Mouse (Mus musculus): ENCODE data around the gene Zbtb46. TPM values are rescaled to one million over a fixed set of nuclear protein-coding genes. Genes with fewer than 3 reads are reported as not detected.

Gene Zbtb46
- polyA plus RNA-seq, 1 experiment, result 8.3 TPM

- peaks cover 15% of the 10 kb centered on the region for H3K4me1 ChIP-seq (ENCODE audit: control insufficient read depth, insufficient read depth, low read length)
- H3K36me3 ChIP-seq (ENCODE audit: control insufficient read depth, insufficient read depth, low read length), result no peaks in the 10 kb centered on the region
- H3K4me3 ChIP-seq (ENCODE audit: control insufficient read depth, low read depth, low read length), result peak within 1 kb of the TSS; percentile 82
- no peaks in the 10 kb centered on the region for H3K27me3 ChIP-seq (ENCODE audit: control insufficient read depth, insufficient read depth, low read length)
- H3K27ac ChIP-seq (ENCODE audit: control insufficient read depth, insufficient read depth, low read depth, low read length), result peak within 1 kb of the TSS; percentile 28; the same call in 1 of the 2 replicates
- TF ChIP-seq POLR2A (IDR thresholded peaks at IDR 0.05; ENCODE audit: control insufficient read depth, low read depth, low read length) (peak; percentile 24; the same call in 1 of the 2 replicates), CTCF (IDR thresholded peaks at IDR 0.05; ENCODE audit: control insufficient read depth, insufficient read depth, insufficient replicate concordance, low read depth, low read length) (no peak)
Measured at GRCm38 (mm10) chr2:181493156-181493927, 34.1 kb upstream of the Zbtb46 start, which contains the start of gene Abhd16b. TSS of gene Abhd16b (plus strand) at chr2:181493206.

- H3K27me3 ChIP-seq (ENCODE audit: control insufficient read depth, insufficient read depth, low read length), result no peaks in the 10 kb centered on the region
- H3K36me3 ChIP-seq (ENCODE audit: control insufficient read depth, insufficient read depth, low read length), result no peaks in the 10 kb centered on the region
- H3K4me3 ChIP-seq (ENCODE audit: control insufficient read depth, low read depth, low read length), result peak overlapping the region; percentile 77
- no peak overlapping the region for H3K27ac ChIP-seq (ENCODE audit: control insufficient read depth, insufficient read depth, low read depth, low read length)
- TF ChIP-seq POLR2A (IDR thresholded peaks at IDR 0.05; ENCODE audit: control insufficient read depth, low read depth, low read length), result no peak
- peaks cover 12% of the 10 kb centered on the region for H3K4me1 ChIP-seq (ENCODE audit: control insufficient read depth, insufficient read depth, low read length)
Measured at GRCm38 (mm10) chr2:181492206-181492605, 33.0 kb upstream of the Zbtb46 start.

GRCm38 (mm10) chr2:181491432-181492205 is 32.4 kb upstream of the Zbtb46 start:
- H3K4me1 ChIP-seq (ENCODE audit: control insufficient read depth, insufficient read depth, low read length), result peaks cover 12% of the 10 kb centered on the region

GRCm38 (mm10) chr2:181487338-181488277 is 28.4 kb upstream of the Zbtb46 start:
- Histone ChIP-seq H3K4me1 (ENCODE audit: control insufficient read depth, insufficient read depth, low read length) (peaks cover 8% of the 10 kb centered on the region), H3K4me3 (ENCODE audit: control insufficient read depth, low read depth, low read length) (no peak overlapping the region), H3K36me3 (ENCODE audit: control insufficient read depth, insufficient read depth, low read length) (no peaks in the 10 kb centered on the region), H3K27me3 (ENCODE audit: control insufficient read depth, insufficient read depth, low read length) (no peaks in the 10 kb centered on the region), H3K27ac (ENCODE audit: control insufficient read depth, insufficient read depth, low read depth, low read length) (peak overlapping the region; percentile 60)
- TF ChIP-seq CTCF (IDR thresholded peaks at IDR 0.05; ENCODE audit: control insufficient read depth, insufficient read depth, insufficient replicate concordance, low read depth, low read length) (no peak), POLR2A (IDR thresholded peaks at IDR 0.05; ENCODE audit: control insufficient read depth, low read depth, low read length) (no peak)

More at GRCm38 (mm10) chr2:181491432-181492205, 32.4 kb upstream of the Zbtb46 start:
- TF ChIP-seq CTCF (IDR thresholded peaks at IDR 0.05; ENCODE audit: control insufficient read depth, insufficient read depth, insufficient replicate concordance, low read depth, low read length) (no peak), POLR2A (IDR thresholded peaks at IDR 0.05; ENCODE audit: control insufficient read depth, low read depth, low read length) (peak; percentile 33; the same call in 1 of the 2 replicates)
- peak overlapping the region; percentile 77 for H3K4me3 ChIP-seq (ENCODE audit: control insufficient read depth, low read depth, low read length)
- H3K27me3 ChIP-seq (ENCODE audit: control insufficient read depth, insufficient read depth, low read length), result no peaks in the 10 kb centered on the region
- no peak overlapping the region for H3K27ac ChIP-seq (ENCODE audit: control insufficient read depth, insufficient read depth, low read depth, low read length)
- no peaks in the 10 kb centered on the region for H3K36me3 ChIP-seq (ENCODE audit: control insufficient read depth, insufficient read depth, low read length)

DNA sequence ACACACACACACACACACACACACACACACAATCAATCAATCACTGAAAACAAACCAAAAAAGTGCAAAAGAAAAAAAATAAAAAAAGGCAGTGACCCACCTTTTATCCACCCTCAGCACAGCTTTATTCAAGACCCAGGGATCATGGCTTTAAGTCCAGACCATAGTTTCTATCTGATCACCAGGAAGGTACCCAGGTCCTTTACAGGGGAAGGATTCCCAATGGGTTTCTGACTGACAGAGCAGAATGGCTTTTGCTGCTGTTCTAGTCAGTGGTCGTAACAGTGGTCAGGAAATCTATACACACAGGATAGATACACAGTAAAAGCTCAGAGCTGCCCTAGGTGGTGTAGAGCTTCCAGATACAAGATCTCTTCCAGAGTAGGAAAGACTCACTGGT is 26.5 kb upstream of the Zbtb46 start:
- H3K27me3 ChIP-seq (ENCODE audit: control insufficient read depth, insufficient read depth, low read length), result no peaks in the 10 kb centered on the region
- H3K36me3 ChIP-seq (ENCODE audit: control insufficient read depth, insufficient read depth, low read length), result no peaks in the 10 kb centered on the region
- H3K4me3 ChIP-seq (ENCODE audit: control insufficient read depth, low read depth, low read length), result no peak overlapping the region
- no peak overlapping the region for H3K27ac ChIP-seq (ENCODE audit: control insufficient read depth, insufficient read depth, low read depth, low read length)
- H3K4me1 ChIP-seq (ENCODE audit: control insufficient read depth, insufficient read depth, low read length), result peaks cover 6% of the 10 kb centered on the region
- no peak for TF ChIP-seq CTCF (IDR thresholded peaks at IDR 0.05; ENCODE audit: control insufficient read depth, insufficient read depth, insufficient replicate concordance, low read depth, low read length)
- no peak for TF ChIP-seq POLR2A (IDR thresholded peaks at IDR 0.05; ENCODE audit: control insufficient read depth, low read depth, low read length)

GRCm38 (mm10) chr2:181484456-181485233 is 25.4 kb upstream of the Zbtb46 start:
- H3K27me3 ChIP-seq (ENCODE audit: control insufficient read depth, insufficient read depth, low read length), result no peaks in the 10 kb centered on the region
- no peak overlapping the region for H3K27ac ChIP-seq (ENCODE audit: control insufficient read depth, insufficient read depth, low read depth, low read length)
- peaks cover 6% of the 10 kb centered on the region for H3K4me1 ChIP-seq (ENCODE audit: control insufficient read depth, insufficient read depth, low read length)
- TF ChIP-seq POLR2A (IDR thresholded peaks at IDR 0.05; ENCODE audit: control insufficient read depth, low read depth, low read length) (no peak), CTCF (IDR thresholded peaks at IDR 0.05; ENCODE audit: control insufficient read depth, insufficient read depth, insufficient replicate concordance, low read depth, low read length) (no peak)
- H3K36me3 ChIP-seq (ENCODE audit: control insufficient read depth, insufficient read depth, low read length), result no peaks in the 10 kb centered on the region
- no peak overlapping the region for H3K4me3 ChIP-seq (ENCODE audit: control insufficient read depth, low read depth, low read length)

All from testis, adult 2 months (tissue).